Mouse (Mus musculus) heart, embryonic 16.5 days (tissue): ENCODE measurements around the gene Tbl3. TPM values are rescaled to one million over a fixed set of nuclear protein-coding genes. Genes with fewer than 3 reads are reported as not detected.
A peak's percentile ranks its signal among the peaks of the same experiment; 100 is the strongest.
"Not testable (repeated sequence)": the region's sequence is repeated elsewhere in the genome, so short reads cannot be mapped to it uniquely, and the experiment has no call there.

Experiments used
- ATAC-seq: fragments of 200-750 bp; cut with Nextera tagmentation; replicated peaks from 2 replicates; pipeline ENCODE4 v1.8.0; 2017; ENCODE audit warnings: moderate number of reproducible peaks; ENCODE audit not compliant: insufficient read depth, low FRiP score; ENCODE audit errors: extremely low read depth
- H3K27ac ChIP-seq: fragments of 300-500 bp; sonication (generic); 2 replicates; pipeline ENCODE4 v1.5.1; 2014; ENCODE audit warnings: mild to moderate bottlenecking, low read length, control low read depth, moderate library complexity
- H3K27me3 ChIP-seq: fragments of 300-500 bp; sonication (generic); 2 replicates; pipeline ENCODE4 v1.6.1; 2014; ENCODE audit warnings: low read length, mixed read lengths; ENCODE audit not compliant: control insufficient read depth, insufficient read depth
- H3K36me3 ChIP-seq: fragments of 300-500 bp; sonication (generic); 2 replicates; pipeline ENCODE4 v1.6.1; 2014; ENCODE audit not compliant: control insufficient read depth, insufficient read depth
- H3K4me1 ChIP-seq: fragments of 300-500 bp; sonication (generic); 2 replicates; pipeline ENCODE4 v1.6.1; 2014; ENCODE audit warnings: low read length, mixed read lengths; ENCODE audit not compliant: control insufficient read depth, insufficient read depth
- H3K4me2 ChIP-seq: fragments of 300-500 bp; sonication (generic); 2 replicates; pipeline ENCODE4 v1.6.1; 2014; ENCODE audit warnings: low read depth, mild to moderate bottlenecking, control low read depth, low read length
- H3K4me3 ChIP-seq: fragments of 300-500 bp; sonication (generic); 2 replicates; pipeline ENCODE4 v1.5.1; 2014; ENCODE audit warnings: mild to moderate bottlenecking, control low read depth, low read length
- H3K9ac ChIP-seq: fragments of 300-500 bp; sonication (generic); 2 replicates; pipeline ENCODE4 v1.6.1; 2014; ENCODE audit warnings: low read length, control low read depth
- H3K9me3 ChIP-seq: fragments of 300-500 bp; sonication (generic); replicated peaks from 2 replicates; pipeline ENCODE4 v1.6.1; 2016; ENCODE audit warnings: low read length; ENCODE audit not compliant: control insufficient read depth
- WGBS: fragments of 180-500 bp; shearing (Covaris S2); extraction: QIAGEN DNeasy Blood & Tissue Kit; methylation state at CpG from one replicate; pipeline ENCODE4 v1.1.7; 2014; 5-methylcytosine and 5-hydroxymethylcytosine counted together
- polyA plus RNA-seq: library from polyadenylated mRNA; unstranded; fragments of >200 nt; fragmentation: Nextera tagmentation; extraction: Ambion mirVana; gene quantifications from 2 replicates; pipeline ENCODE4 v1.2.1, GENCODE M21; 2015

Gene Tbl3
- polyA plus RNA-seq, 1 experiment from 2014 or later, result 47.5 TPM

GRCm38 (mm10) chr17:24722220-24722924 is 14.9 kb upstream of the Tbl3 start:
- Histone ChIP-seq H3K27me3 (no peaks in the 10 kb centered on the region), H3K27ac (no peak overlapping the region), H3K4me1 (peaks cover 26% of the 10 kb centered on the region), H3K4me3 (no peak overlapping the region; the same call in 1 of the 2 replicates), H3K4me2 (peak overlapping the region; percentile 67), H3K9ac (peak overlapping the region; percentile 43), H3K36me3 (peaks cover 13% of the 10 kb centered on the region), H3K9me3 (no peaks in the 10 kb centered on the region)
- no peak for ATAC-seq
- WGBS, result 34% methylated on average over 13 of the region's 13 CpGs

- H3K9ac ChIP-seq, result peak overlapping the region; percentile 41
- H3K9me3 ChIP-seq, H3K27ac ChIP-seq, ATAC-seq, H3K27me3 ChIP-seq: not testable (repeated sequence)
- H3K4me3 ChIP-seq, result peak overlapping the region; percentile 90
- peak overlapping the region; percentile 77 for H3K4me2 ChIP-seq
- H3K36me3 ChIP-seq, result peaks cover 13% of the 10 kb centered on the region
- WGBS, result 32% methylated on average over 7 of the region's 7 CpGs
- peaks cover 26% of the 10 kb centered on the region for H3K4me1 ChIP-seq
These were observed 14.0 kb upstream of the Tbl3 start for GRCm38 (mm10) chr17:24721383-24721955.

- H3K4me3 ChIP-seq, result peak overlapping the region; percentile 90
- ATAC-seq, H3K27me3 ChIP-seq, H3K9me3 ChIP-seq: not testable (repeated sequence)
- WGBS, result under 1% methylated on average over 11 of the region's 11 CpGs
- peaks cover 13% of the 10 kb centered on the region for H3K36me3 ChIP-seq
- H3K9ac ChIP-seq, result peak overlapping the region; percentile 77
- peak overlapping the region; percentile 79 for H3K27ac ChIP-seq
- H3K4me1 ChIP-seq, result peaks cover 26% of the 10 kb centered on the region
- peak overlapping the region; percentile 77 for H3K4me2 ChIP-seq
These were observed 13.2 kb upstream of the Tbl3 start for GRCm38 (mm10) chr17:24720616-24721015.

GRCm38 (mm10) chr17:24719494-24720222 is 12.2 kb upstream of the Tbl3 start:
- H3K9me3 ChIP-seq, result no peaks in the 10 kb centered on the region
- H3K27ac ChIP-seq, result peak overlapping the region; percentile 90
- peak; percentile 97 for ATAC-seq
- under 1% methylated on average over 61 of the region's 61 CpGs for WGBS
- H3K9ac ChIP-seq, result peak overlapping the region; percentile 95
- H3K4me1 ChIP-seq, result peaks cover 26% of the 10 kb centered on the region
- H3K4me3 ChIP-seq, result peak overlapping the region; percentile 90
- peak overlapping the region; percentile 77 for H3K4me2 ChIP-seq
- peaks cover 13% of the 10 kb centered on the region for H3K36me3 ChIP-seq
- H3K27me3 ChIP-seq, result no peaks in the 10 kb centered on the region

- peaks cover 26% of the 10 kb centered on the region for H3K4me1 ChIP-seq
- peaks cover 13% of the 10 kb centered on the region for H3K36me3 ChIP-seq
- H3K9me3 ChIP-seq, H3K27ac ChIP-seq, ATAC-seq, H3K27me3 ChIP-seq: not testable (repeated sequence)
- peak overlapping the region; percentile 90 for H3K4me3 ChIP-seq
- H3K4me2 ChIP-seq, result peak overlapping the region; percentile 69
- 59% methylated on average over 5 of the region's 5 CpGs for WGBS
- peak overlapping the region; percentile 95 for H3K9ac ChIP-seq
These were observed 11.5 kb upstream of the Tbl3 start for GRCm38 (mm10) chr17:24718938-24719337.

- WGBS, result 84% methylated on average over 4 of the region's 4 CpGs
- Histone ChIP-seq H3K4me1 (peaks cover 23% of the 10 kb centered on the region), H3K9me3 (no peaks in the 10 kb centered on the region), H3K4me2 (peak within 1 kb of the TSS; percentile 69), H3K27ac (no peak within 1 kb of the TSS), H3K4me3 (peak within 1 kb of the TSS; percentile 90), H3K27me3 (no peaks in the 10 kb centered on the region), H3K9ac (peak within 1 kb of the TSS; percentile 95; the same call in 1 of the 2 replicates), H3K36me3 (peaks cover 13% of the 10 kb centered on the region)
- no peak for ATAC-seq
These were observed 10.5 kb upstream of the Tbl3 start, which contains the start of the genes Rnf151 and Rps2 for GRCm38 (mm10) chr17:24717943-24718342. Rnf151 (minus strand) TSS chr17:24718063. Rps2 (plus strand) TSS chr17:24718116.

- Histone ChIP-seq H3K4me3 (no peak overlapping the region), H3K9ac (no peak overlapping the region), H3K27me3 (no peaks in the 10 kb centered on the region), H3K36me3 (peaks cover under 1% of the 10 kb centered on the region; the same call in 1 of the 2 replicates), H3K9me3 (no peaks in the 10 kb centered on the region), H3K4me1 (peaks cover 7% of the 10 kb centered on the region), H3K4me2 (no peak overlapping the region), H3K27ac (no peak overlapping the region)
- no peak for ATAC-seq
- WGBS, result 93% methylated on average over 15 of the region's 15 CpGs
These were observed 8.8 kb upstream of the Tbl3 start for GRCm38 (mm10) chr17:24716166-24716682.

- WGBS, result 81% methylated on average over 6 of the region's 6 CpGs
- Histone ChIP-seq H3K4me3 (no peak overlapping the region), H3K27me3 (no peaks in the 10 kb centered on the region), H3K27ac (no peak overlapping the region), H3K9ac (no peak overlapping the region), H3K9me3 (no peaks in the 10 kb centered on the region), H3K36me3 (no peaks in the 10 kb centered on the region), H3K4me1 (peaks cover 5% of the 10 kb centered on the region), H3K4me2 (no peak overlapping the region)
- ATAC-seq, result no peak
These were observed 8.1 kb upstream of the Tbl3 start for GRCm38 (mm10) chr17:24715556-24715955.
